Mouse (Mus musculus) adrenal gland, adult 18-20 months (tissue): Measurements from ENCODE around the gene Pkd1. TPM values are rescaled to one million over a fixed set of nuclear protein-coding genes. Genes with fewer than 3 reads are reported as not detected.

Source experiments
- DNase-seq, 2 experiments: peaks; one replicate each; pipeline ENCODE4 v3.0.0; 2021 to 2022; ENCODE audit warnings: low spot score in 2 of 2
- total RNA-seq, 2 experiments: library from RNA; stranded (reverse); gene quantifications; 1 replicate in 1 of 2; 2 replicates in 1 of 2; pipeline ENCODE4 v1.2.3; 2021

Pkd1 gene
- total RNA-seq, 2 experiments from 2014 or later, result 37.9 to 38.2 TPM

- no peak for DNase-seq
Observed at GRCm38 (mm10) chr17:24532045-24532444, 17.6 kb upstream of the Pkd1 start.

- DNase-seq, result peak; percentile 83 to 84
Observed at GRCm38 (mm10) chr17:24533099-24533992, 16.3 kb upstream of the Pkd1 start.

GRCm38 (mm10) chr17:24534160-24534718 lies 15.4 kb upstream of the Pkd1 start, which contains the start of gene Rab26:
Gene Rab26, minus strand, starts transcription at chr17:24534210.
- DNase-seq, result no peak

GRCm38 (mm10) chr17:24535300-24535699 lies 14.3 kb upstream of the Pkd1 start:
- no peak for DNase-seq

- no peak for DNase-seq
Observed at GRCm38 (mm10) chr17:24537536-24537935, 12.1 kb upstream of the Pkd1 start.

GRCm38 (mm10) chr17:24538950-24539349 lies 10.7 kb upstream of the Pkd1 start:
- peak; percentile 36 to 64 for DNase-seq

DNA sequence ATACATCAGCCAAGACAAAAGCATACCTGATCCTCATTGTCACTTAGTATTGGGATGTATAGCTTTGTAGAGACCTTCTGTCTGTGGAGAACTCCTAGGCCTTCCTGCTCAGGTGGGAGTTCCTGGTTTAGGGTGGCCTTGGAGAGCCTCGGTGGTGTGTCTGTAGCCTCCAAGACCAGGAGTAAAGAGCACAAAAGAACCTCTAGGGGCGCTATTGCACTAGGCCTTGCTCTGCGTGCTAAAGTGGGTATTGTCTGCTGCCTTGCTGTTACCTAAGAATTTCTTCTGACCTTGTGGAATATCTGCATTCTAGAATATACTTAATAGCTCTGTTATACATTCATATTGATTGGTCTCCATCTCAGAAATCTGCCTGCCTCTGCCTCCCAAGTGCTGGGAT lies 9.3 kb upstream of the Pkd1 start:
- peak in 1 of 2 experiments; percentile 29 for DNase-seq

GRCm38 (mm10) chr17:24544613-24545012 lies 5.0 kb upstream of the Pkd1 start:
- DNase-seq, result no peak

DNA sequence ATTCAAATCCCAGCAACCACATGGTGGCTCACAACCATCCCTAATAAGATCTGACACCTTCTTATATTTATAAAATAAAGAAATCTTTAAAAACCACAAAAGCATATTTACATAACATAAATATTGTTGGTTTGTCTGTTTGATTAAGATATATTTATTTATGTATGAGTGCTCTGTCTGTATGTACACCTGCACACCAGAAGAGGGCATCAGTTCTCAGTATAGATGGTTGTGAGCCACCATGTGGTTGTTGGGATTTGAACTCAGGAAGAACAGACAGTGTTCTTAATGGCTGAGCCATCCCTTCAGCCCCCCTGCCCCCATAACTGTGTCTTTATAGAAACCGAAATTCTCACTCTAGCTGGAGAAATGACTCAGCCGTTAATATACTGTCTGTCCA lies 4.4 kb upstream of the Pkd1 start:
- no peak for DNase-seq

GRCm38 (mm10) chr17:24546234-24546633 lies 3.4 kb upstream of the Pkd1 start:
- no peak for DNase-seq

DNA sequence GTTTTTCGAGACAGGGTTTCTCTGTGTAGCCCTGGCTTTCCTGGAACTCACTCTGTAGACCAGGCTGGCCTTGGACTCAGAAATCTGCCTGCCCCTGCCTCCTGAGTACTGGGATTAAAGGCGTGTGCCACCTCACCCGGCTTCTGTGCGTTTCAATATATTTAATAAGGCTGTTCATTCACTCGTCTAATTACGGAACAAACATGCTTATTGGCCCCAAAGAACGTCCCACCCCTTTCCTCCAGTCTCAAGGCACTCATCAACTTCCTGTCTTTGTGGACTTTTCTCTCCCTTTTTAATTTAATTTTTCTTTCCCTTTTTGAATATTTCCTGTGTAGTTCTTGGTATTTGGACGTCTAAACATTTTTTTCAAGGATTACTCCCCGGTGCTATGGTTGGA lies 1.2 kb upstream of the Pkd1 start:
- no peak for DNase-seq

GRCm38 (mm10) chr17:24548921-24549617 lies 565 bp upstream of the Pkd1 start:
- peak; percentile 62 for DNase-seq

DNA sequence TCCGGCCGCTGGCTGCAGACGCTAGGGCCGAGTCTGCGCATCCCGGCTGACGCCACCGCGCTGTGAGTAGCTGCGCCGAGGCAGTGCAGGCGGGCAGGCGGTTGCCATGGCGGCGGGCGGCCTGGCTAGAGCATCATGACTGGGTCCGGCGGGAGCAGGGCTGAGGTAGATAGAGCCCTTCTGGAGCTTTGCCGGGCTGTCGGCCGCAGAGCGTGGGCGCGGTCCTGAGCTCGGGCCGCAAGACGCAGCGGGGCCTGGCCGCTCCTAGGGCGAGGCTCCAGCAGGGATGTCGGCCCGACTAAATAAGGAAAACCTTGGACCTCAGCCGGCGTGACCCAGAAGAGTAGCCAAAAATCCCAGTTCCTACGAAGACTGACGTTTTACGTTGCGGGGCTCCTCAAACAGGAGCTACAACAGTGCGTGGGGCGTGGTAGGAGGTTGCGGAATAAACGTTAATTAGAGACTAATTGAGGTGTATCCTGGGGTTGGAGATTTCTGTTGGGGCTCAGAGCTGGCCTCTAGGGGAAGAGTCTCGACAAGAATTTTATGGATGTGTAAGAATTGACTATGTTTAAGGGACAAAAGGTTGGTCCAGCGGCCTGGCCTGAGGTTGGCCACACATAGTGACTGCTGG lies 899 bp downstream of the Pkd1 start:
- DNase-seq, result peak; percentile 71 to 73

GRCm38 (mm10) chr17:24551050-24551444 lies 1.4 kb downstream of the Pkd1 start:
- no peak for DNase-seq

DNA sequence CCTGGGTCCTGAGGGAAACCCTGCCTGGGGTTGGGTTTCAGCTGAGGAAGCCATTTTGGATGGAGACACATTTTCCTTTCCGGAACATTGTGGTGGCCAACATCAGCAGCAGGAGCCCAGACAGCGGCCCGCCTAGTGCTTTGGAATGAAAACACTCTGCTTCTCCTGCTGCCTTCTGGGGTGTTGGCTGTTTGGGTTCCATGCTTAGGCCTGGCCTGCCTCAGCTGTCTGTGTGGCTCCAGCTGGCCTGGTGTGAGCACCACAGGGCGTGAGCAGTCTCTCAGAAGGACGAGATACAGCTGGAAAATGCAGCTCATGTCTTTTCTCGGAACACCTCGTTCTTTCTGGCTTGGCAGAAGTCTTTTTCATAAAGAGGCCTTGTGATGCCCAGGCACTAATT lies 7.5 kb downstream of the Pkd1 start:
- no peak for DNase-seq

DNA sequence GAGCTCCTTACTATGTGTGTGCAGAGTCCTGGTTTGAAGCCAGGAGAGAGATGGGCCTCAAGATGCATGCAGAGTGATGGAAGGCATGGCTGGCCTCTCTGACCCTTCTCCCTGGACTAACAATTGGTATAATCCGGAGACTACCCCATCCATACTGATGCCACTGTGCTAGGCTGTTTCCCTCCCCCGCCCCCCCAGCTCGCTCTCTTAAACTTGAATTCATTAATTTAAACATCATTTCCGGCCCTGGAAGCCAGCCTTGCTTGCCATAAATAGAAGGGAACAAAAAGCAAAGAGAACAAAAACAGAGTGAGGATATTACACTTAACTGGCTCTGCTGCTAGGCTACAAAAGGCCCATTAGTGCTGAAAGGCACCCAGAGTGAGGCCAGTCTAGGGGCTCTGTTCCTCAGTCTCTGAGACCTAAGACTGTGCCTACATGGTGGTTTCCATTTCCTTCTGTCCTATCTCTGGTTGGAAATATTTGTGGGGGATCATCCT lies 9.0 kb downstream of the Pkd1 start:
- no peak for DNase-seq

DNA sequence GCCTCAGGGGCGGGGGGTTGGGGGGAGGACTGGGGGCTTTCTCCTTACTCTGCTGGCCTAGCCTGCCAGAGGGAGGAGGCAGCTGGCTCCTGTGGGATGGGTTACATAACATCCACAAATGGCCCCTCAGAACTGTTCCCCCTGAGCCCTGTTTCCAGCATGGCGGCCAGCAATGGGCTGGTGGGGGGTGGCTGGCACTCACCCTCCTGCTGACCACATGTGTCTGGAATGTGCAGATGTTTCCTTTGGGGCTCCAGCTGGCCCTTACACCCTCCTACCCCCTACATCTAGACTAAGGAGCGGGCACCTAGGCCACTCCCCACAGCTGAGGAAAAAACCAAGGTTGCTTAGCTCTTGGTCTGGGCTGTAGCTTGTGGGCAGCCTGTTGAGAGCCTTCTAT lies 9.5 kb downstream of the Pkd1 start:
- DNase-seq, result no peak

- no peak for DNase-seq
Observed at GRCm38 (mm10) chr17:24560301-24561028, 10.8 kb downstream of the Pkd1 start.

DNA sequence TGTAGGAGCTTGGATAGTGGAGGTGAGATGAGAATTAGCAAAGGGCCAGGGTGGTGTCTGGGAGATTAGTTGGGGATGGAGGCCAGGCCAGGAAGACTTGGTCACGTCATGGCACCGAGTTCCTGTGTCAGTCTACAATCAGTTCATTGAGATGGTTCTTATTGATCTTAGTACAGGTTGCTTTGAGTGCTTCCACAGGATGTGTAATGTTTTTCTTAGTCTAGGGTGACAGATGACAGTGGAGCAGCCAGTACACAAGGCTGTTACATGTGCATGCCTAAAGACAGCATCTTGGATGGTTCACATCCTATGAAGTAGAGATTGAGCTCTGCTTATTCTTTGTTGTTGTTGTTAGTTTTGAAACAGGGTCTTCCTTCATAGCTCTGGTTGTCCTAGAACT lies 12.0 kb downstream of the Pkd1 start:
- DNase-seq, result no peak

- DNase-seq, result no peak
Observed at GRCm38 (mm10) chr17:24563638-24564037, 14.0 kb downstream of the Pkd1 start.

DNA sequence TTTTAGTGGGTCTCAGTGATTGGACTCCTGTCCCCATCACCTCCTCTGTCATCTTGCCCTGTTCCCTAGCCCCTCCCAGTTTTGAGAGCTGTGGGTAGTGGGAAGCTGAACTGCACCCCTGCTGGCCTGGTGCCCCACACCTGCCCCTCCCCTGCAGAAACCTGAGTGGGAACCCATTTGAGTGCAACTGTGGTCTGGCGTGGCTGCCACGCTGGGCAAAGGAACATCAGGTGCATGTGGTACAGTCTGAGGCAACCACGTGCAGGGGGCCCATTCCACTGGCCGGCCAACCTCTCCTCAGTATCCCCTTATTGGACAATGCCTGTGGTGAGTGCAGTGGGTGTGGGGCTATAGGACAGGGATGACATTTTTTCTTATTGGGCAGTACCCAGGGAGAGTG lies 14.8 kb downstream of the Pkd1 start:
- no peak for DNase-seq
